Mouse (Mus musculus) c-Kit-positive CD71-positive TER-119-negative erythroid progenitor cells, embryonic 14.5 days (primary cell): ENCODE measurements around the gene Crocc.
A peak's percentile ranks its signal among the peaks of the same experiment; 100 is the strongest.

Experiments used
- DNase-seq: peaks from one replicate; pipeline ENCODE4 v3.0.0-alpha.2; 2013; ENCODE audit warnings: low read depth

Gene Crocc

GRCm38 (mm10) chr4:141066709-141067515, 6.6 kb upstream of the Crocc start:
- no peak for DNase-seq

- DNase-seq, result peak; percentile 82
Observed at GRCm38 (mm10) chr4:141065123-141065522, 4.8 kb upstream of the Crocc start.

- no peak for DNase-seq
Observed at GRCm38 (mm10) chr4:141064104-141064659, 3.8 kb upstream of the Crocc start.

- DNase-seq, result no peak
Observed at GRCm38 (mm10) chr4:141059616-141060425, 529 bp downstream of the Crocc start.

GRCm38 (mm10) chr4:141058835-141059234, 1.5 kb downstream of the Crocc start:
- no peak for DNase-seq

- DNase-seq, result no peak
Observed at GRCm38 (mm10) chr4:141056970-141057369, 3.4 kb downstream of the Crocc start.

- DNase-seq, result no peak
Observed at GRCm38 (mm10) chr4:141053568-141054161, 6.7 kb downstream of the Crocc start.

- DNase-seq, result no peak
Observed at GRCm38 (mm10) chr4:141053138-141053537, 7.2 kb downstream of the Crocc start.

GRCm38 (mm10) chr4:141052442-141052841, 7.9 kb downstream of the Crocc start:
- no peak for DNase-seq

GRCm38 (mm10) chr4:141049476-141049835, 10.9 kb downstream of the Crocc start:
- no peak for DNase-seq

- DNase-seq, result no peak
Observed at GRCm38 (mm10) chr4:141048810-141049475, 11.4 kb downstream of the Crocc start.

GRCm38 (mm10) chr4:141044816-141045215, 15.5 kb downstream of the Crocc start:
- DNase-seq, result no peak

- DNase-seq, result no peak
Observed at GRCm38 (mm10) chr4:141041117-141041516, 19.2 kb downstream of the Crocc start.

GRCm38 (mm10) chr4:141033606-141034549, 26.5 kb downstream of the Crocc start:
- no peak for DNase-seq

- peak; percentile 59 for DNase-seq
Observed at GRCm38 (mm10) chr4:141031733-141032132, 28.6 kb downstream of the Crocc start.

- DNase-seq, result no peak
Observed at GRCm38 (mm10) chr4:141030541-141031206, 29.7 kb downstream of the Crocc start.

- no peak for DNase-seq
Observed at GRCm38 (mm10) chr4:141024992-141025391, 35.4 kb downstream of the Crocc start.

- no peak for DNase-seq
Observed at GRCm38 (mm10) chr4:141024052-141024451, 36.3 kb downstream of the Crocc start.

- DNase-seq, result no peak
Observed at GRCm38 (mm10) chr4:141021614-141021929, 38.8 kb downstream of the Crocc start.
